In the genomic region with DNA sequence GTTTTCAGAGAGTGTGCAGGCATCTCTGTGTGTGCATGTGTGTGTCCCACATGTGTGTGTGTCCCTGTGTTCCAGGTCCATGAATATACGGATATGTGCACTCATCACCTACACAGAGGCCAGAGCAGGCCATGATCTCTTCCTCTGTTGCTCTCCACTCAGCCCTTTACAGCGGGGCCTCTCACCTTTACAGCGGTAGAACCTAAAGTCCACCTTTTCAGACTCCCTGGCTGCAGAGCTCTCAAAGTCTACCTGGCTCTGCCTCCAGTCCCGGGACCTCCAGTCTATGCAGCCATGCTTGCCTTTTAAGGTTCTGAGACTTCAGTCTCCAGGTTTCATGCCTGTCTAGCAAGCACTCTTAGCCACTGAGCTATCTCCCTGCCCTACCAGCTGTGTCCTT, we compare ENCODE assay signal across 25 mouse cellular contexts. TPM values are rescaled to one million over a fixed set of nuclear protein-coding genes. Genes with fewer than 3 reads are reported as not detected.
DNase-seq lines count a peak whose midpoint lies in the region; ATAC-seq lines count a peak whose summit lies in the region.
"Had no signal": no experiment of that assay in that cellular context is flagged by ENCODE, and none has a peak within 500 bp of the region (broad histone marks: within the 10 kb centered on the region; RNA-seq: fewer than 3 reads in every experiment).

No protein-coding gene starts in this region.

- no peaks in the 10 kb centered on the region for H3K27me3 ChIP-seq in liver, embryonic 16.5 days (ENCODE audit: control insufficient read depth, insufficient read depth, low read depth, low read length)
- no peaks in the 10 kb centered on the region for H3K27me3 ChIP-seq in intestine, embryonic 16.5 days (replicated peaks; ENCODE audit: control insufficient read depth, insufficient read depth, low read length)
- H3K27me3 ChIP-seq in limb, embryonic 12.5 days = no peaks in the 10 kb centered on the region
- H3K27me3 ChIP-seq: CH12.LX; embryonic facial prominence, embryonic 15.5 days; heart, embryonic 15.5 days; Patski had no signal

- no peak overlapping the region for H3K4me2 ChIP-seq in liver, embryonic 16.5 days (ENCODE audit: low read depth, low read length)
- H3K4me2 ChIP-seq in intestine, embryonic 16.5 days (ENCODE audit: low read depth, low read length) = no peak overlapping the region
- H3K4me2 ChIP-seq in limb, embryonic 12.5 days = no peak overlapping the region
- H3K4me2 ChIP-seq: embryonic facial prominence, embryonic 15.5 days; heart, embryonic 11.5 days; heart, embryonic 15.5 days; hindbrain, embryonic 14.5 days had no signal

- WGBS in liver, embryonic 16.5 days (ENCODE audit: insufficient replicate concordance) = 58% methylated on average over 4 of the region's 4 CpGs
- WGBS in intestine, embryonic 16.5 days = 82% methylated on average over 4 of the region's 4 CpGs
- 85% methylated on average over 4 of the region's 4 CpGs for WGBS in limb, embryonic 12.5 days

- DNase-seq in liver = no peak
- DNase-seq in kidney, adult 11 months = no peak
- DNase-seq in cerebellum, adult 11-12 months = no peak
- DNase-seq: adrenal gland, postnatal 25 days; cerebellum, adult 8-10 months; cerebellum, postnatal 14 days; embryo, embryonic 11 days; gastrocnemius, postnatal 10 days; heart, adult 2 months; heart, postnatal 14 days had no signal

- H3K9me3 ChIP-seq in liver, embryonic 16.5 days (replicated peaks; ENCODE audit: control insufficient read depth, low read length) = no peaks in the 10 kb centered on the region
- H3K9me3 ChIP-seq in intestine, embryonic 16.5 days (ENCODE audit: control insufficient read depth, low read length) = no peaks in the 10 kb centered on the region
- no peaks in the 10 kb centered on the region for H3K9me3 ChIP-seq in limb, embryonic 12.5 days
- H3K9me3 ChIP-seq: embryonic facial prominence, embryonic 15.5 days; heart, embryonic 15.5 days; hindbrain, embryonic 10.5 days had no signal

- no peak overlapping the region for H3K9ac ChIP-seq in liver, embryonic 16.5 days (ENCODE audit: low read depth, low read length)
- H3K9ac ChIP-seq in intestine, embryonic 16.5 days (ENCODE audit: low read depth, low read length) = no peak overlapping the region
- H3K9ac ChIP-seq in limb, embryonic 12.5 days (replicated peaks) = no peak overlapping the region
- H3K9ac ChIP-seq: embryonic facial prominence, embryonic 15.5 days; heart, embryonic 15.5 days; hindbrain, embryonic 14.5 days had no signal

- ATAC-seq in liver, embryonic 16.5 days (ENCODE audit: low read depth) = 0 out of 2 replicates have a peak, but pooled peaks have one; percentile 15
- ATAC-seq in intestine, embryonic 16.5 days = peak; percentile 77
- ATAC-seq in limb, embryonic 12.5 days (ENCODE audit: insufficient number of reproducible peaks, insufficient read depth, low FRiP score, low TSS enrichment, low read depth) = no peak
- ATAC-seq: activated CD4-positive, CD25-positive, alpha-beta regulatory T cell, adult 4 months; forebrain, embryonic 14.5 days; Patski had no signal

- H3K4me3 ChIP-seq in liver, embryonic 16.5 days (ENCODE audit: low read depth, low read length) = no peak overlapping the region
- H3K4me3 ChIP-seq in brown adipose tissue, adult 24 weeks (ENCODE audit: insufficient read depth, low read depth, low read length) = no peak overlapping the region
- no peak overlapping the region for H3K4me3 ChIP-seq in intestine, embryonic 16.5 days (ENCODE audit: low read length)
- H3K4me3 ChIP-seq in limb, embryonic 12.5 days (replicated peaks) = no peak overlapping the region
- H3K4me3 ChIP-seq: embryonic facial prominence, embryonic 15.5 days; erythroblast, embryonic 14.5 days; forebrain, embryonic 10.5 days; heart, adult 2 months; heart, embryonic 15.5 days; hindbrain, embryonic 10.5 days had no signal

- peak overlapping the region; percentile 25 for H3K27ac ChIP-seq in liver, embryonic 16.5 days (ENCODE audit: low read length)
- peak overlapping the region; percentile 75 for H3K27ac ChIP-seq in brown adipose tissue, adult 24 weeks (replicated peaks; ENCODE audit: low read depth, low read length)
- H3K27ac ChIP-seq in intestine, embryonic 16.5 days (ENCODE audit: low read length) = peak overlapping the region; percentile 4; the same call in 1 of the 2 replicates
- peak overlapping the region; percentile 45; the same call in 1 of the 2 replicates for H3K27ac ChIP-seq in limb, embryonic 12.5 days
- H3K27ac ChIP-seq: embryonic facial prominence, embryonic 15.5 days; forebrain, embryonic 10.5 days; heart, adult 2 months; heart, embryonic 15.5 days; hindbrain, embryonic 10.5 days; hindbrain, embryonic 14.5 days had no signal

- no peaks in the 10 kb centered on the region for H3K36me3 ChIP-seq in liver, embryonic 16.5 days (ENCODE audit: control insufficient read depth, insufficient read depth)
- H3K36me3 ChIP-seq in intestine, embryonic 16.5 days (ENCODE audit: control insufficient read depth, insufficient read depth, low read length) = no peaks in the 10 kb centered on the region
- no peaks in the 10 kb centered on the region for H3K36me3 ChIP-seq in limb, embryonic 12.5 days
- H3K36me3 ChIP-seq: embryonic facial prominence, embryonic 15.5 days; forebrain, embryonic 10.5 days; heart, embryonic 15.5 days; hindbrain, embryonic 10.5 days had no signal

- H3K4me1 ChIP-seq in liver, embryonic 16.5 days (ENCODE audit: control insufficient read depth, low read depth, low read length) = no peaks in the 10 kb centered on the region; the same call in 1 of the 2 replicates
- peaks cover 10% of the 10 kb centered on the region for H3K4me1 ChIP-seq in brown adipose tissue, adult 24 weeks (ENCODE audit: control insufficient read depth, insufficient read depth, insufficient read length, low read length)
- peaks cover 25% of the 10 kb centered on the region for H3K4me1 ChIP-seq in intestine, embryonic 16.5 days (ENCODE audit: control insufficient read depth, insufficient read depth, low read length)
- peaks cover 47% of the 10 kb centered on the region for H3K4me1 ChIP-seq in limb, embryonic 12.5 days (replicated peaks)

RNA-seq across cellular contexts. Expression of a gene that starts 26.5 kb away (rescaled TPM):
- 7.1 and 7.5 TPM in 2 replicates for polyA plus RNA-seq in liver, embryonic 16.5 days (2015; fragmentation: Nextera tagmentation; extraction: Ambion mirVana)
- 4.6 and 4.9 TPM in 2 replicates for polyA plus RNA-seq in brown adipose tissue, adult 24 weeks (2012; ENCODE audit: insufficient read depth, insufficient read length, missing spikeins)
- 11.8 and 14.3 TPM in 2 replicates for polyA plus RNA-seq in intestine, embryonic 16.5 days (2015; fragmentation: Nextera tagmentation; extraction: Ambion mirVana)
- 92.0 and 96.1 TPM in 2 replicates for polyA plus RNA-seq in limb, embryonic 12.5 days (2016; fragmentation: Nextera tagmentation; extraction: Ambion mirVana)
- polyA plus RNA-seq: erythroblast, embryonic 14.5 days had no signal

Comparison
In these comparisons a context has a peak if more than half of its experiments do, and no peak if none do; other contexts are left out.
1. H3K27ac ChIP-seq: peak in every context shown above with its lines; median percentile 75 in brown adipose tissue, adult 24 weeks; 45 in limb, embryonic 12.5 days; 25 in liver, embryonic 16.5 days; 4 in intestine, embryonic 16.5 days.